Mouse (Mus musculus) cortical plate, adult 2 months (tissue): ENCODE data around the gene Gm2a.

ENCODE experiments used
- CTCF ChIP-seq: fragments of 200-500 bp; IDR thresholded peaks from 2 replicates; pipeline ENCODE4 v1.5.1; 2011; ENCODE audit warnings: mild to moderate bottlenecking, control low read depth, low read length; ENCODE audit not compliant: insufficient read depth; ENCODE audit errors: extremely low read depth
- POLR2A ChIP-seq: fragments of 200-500 bp; IDR thresholded peaks from 2 replicates; pipeline ENCODE4 v1.6.1; 2011; ENCODE audit warnings: mild to moderate bottlenecking, low read length, control low read depth; ENCODE audit not compliant: insufficient read depth; ENCODE audit errors: extremely low read depth

GRCm38 (mm10) chr11:55146855-55147254 lies 48.9 kb downstream of the Gm2a start:
- no peak for TF ChIP-seq CTCF
- no peak for TF ChIP-seq POLR2A
